In genomic region chr4:82504284-82505120, GRCm38 (mm10) we compare ENCODE assay signal across 8 mouse cellular contexts.
DNase-seq lines count a peak whose midpoint lies in the region; ATAC-seq and TF ChIP-seq lines count a peak whose summit lies in the region.

No protein-coding gene starts in this region.

- H3K4me1 ChIP-seq in lung, embryonic 15.5 days: peaks cover 31% of the 10 kb centered on the region
- H3K4me1 ChIP-seq in brown adipose tissue, adult 24 weeks (ENCODE audit: control insufficient read depth, insufficient read depth, insufficient read length, low read length): peaks cover 11% of the 10 kb centered on the region
- H3K4me1 ChIP-seq in forebrain, postnatal 0 days (ENCODE audit: insufficient read depth): no peaks in the 10 kb centered on the region
- H3K4me1 ChIP-seq in hindbrain, postnatal 0 days (ENCODE audit: insufficient read depth, low read length): no peaks in the 10 kb centered on the region
- H3K4me1 ChIP-seq in liver, embryonic 14.5 days (replicated peaks; ENCODE audit: control insufficient read depth in 2 of 2, insufficient read depth in 2 of 2, low read length in 1 of 2): no peaks in the 10 kb centered on the region; a peak in 1 of 4 replicates
- peaks cover 15% of the 10 kb centered on the region for H3K4me1 ChIP-seq in small intestine, adult 2 months (ENCODE audit: control insufficient read depth, insufficient read depth, insufficient read length, low read length)

- ATAC-seq in lung, embryonic 15.5 days (ENCODE audit: borderline replicate concordance, extremely low read depth, low FRiP score, low TSS enrichment): no peak
- ATAC-seq in forebrain, postnatal 0 days: no peak
- ATAC-seq in hindbrain, postnatal 0 days: no peak
- ATAC-seq in liver, embryonic 14.5 days (ENCODE audit: insufficient read depth): no peak

- no peaks in the 10 kb centered on the region for H3K36me3 ChIP-seq in lung, embryonic 15.5 days
- no peaks in the 10 kb centered on the region for H3K36me3 ChIP-seq in forebrain, postnatal 0 days (ENCODE audit: insufficient read depth)
- H3K36me3 ChIP-seq in hindbrain, postnatal 0 days (ENCODE audit: insufficient read depth, low read length): no peaks in the 10 kb centered on the region
- H3K36me3 ChIP-seq in liver, embryonic 14.5 days (replicated peaks; ENCODE audit: control insufficient read depth, insufficient read depth, low read depth): no peaks in the 10 kb centered on the region
- no peaks in the 10 kb centered on the region for H3K36me3 ChIP-seq in small intestine, adult 2 months (ENCODE audit: control insufficient read depth, insufficient read depth, low read length)

- H3K27me3 ChIP-seq in lung, embryonic 15.5 days: no peaks in the 10 kb centered on the region
- no peaks in the 10 kb centered on the region for H3K27me3 ChIP-seq in forebrain, postnatal 0 days (ENCODE audit: insufficient read depth, low read length)
- H3K27me3 ChIP-seq in hindbrain, postnatal 0 days (ENCODE audit: insufficient read depth, low read length): no peaks in the 10 kb centered on the region
- peaks cover 68% of the 10 kb centered on the region for H3K27me3 ChIP-seq in liver, embryonic 14.5 days (ENCODE audit: control insufficient read depth, insufficient read depth, low read length)
- H3K27me3 ChIP-seq in small intestine, adult 2 months (ENCODE audit: control insufficient read depth, insufficient read depth, low read length): no peaks in the 10 kb centered on the region

- under 1% methylated on average over 62 of the region's 62 CpGs for WGBS in lung, embryonic 15.5 days
- 1% methylated on average over 55 of the region's 62 CpGs for WGBS in forebrain, postnatal 0 days
- under 1% methylated on average over 61 of the region's 62 CpGs for WGBS in hindbrain, postnatal 0 days
- under 1% methylated on average over 62 of the region's 62 CpGs for WGBS in liver, embryonic 14.5 days (ENCODE audit: insufficient replicate concordance)
- 2% methylated on average over 62 of the region's 62 CpGs for WGBS in small intestine, adult 2 months

- TF ChIP-seq EP300 in liver, embryonic 14.5 days (IDR thresholded peaks at IDR 0.05; ENCODE audit: low read depth): no peak

- no peaks in the 10 kb centered on the region for H3K9me3 ChIP-seq in lung, embryonic 15.5 days
- H3K9me3 ChIP-seq in forebrain, postnatal 0 days (ENCODE audit: low read length): no peaks in the 10 kb centered on the region
- no peaks in the 10 kb centered on the region for H3K9me3 ChIP-seq in hindbrain, postnatal 0 days (ENCODE audit: low read length)
- no peaks in the 10 kb centered on the region for H3K9me3 ChIP-seq in liver, embryonic 14.5 days (ENCODE audit: control insufficient read depth, low read length)

- H3K27ac ChIP-seq in lung, embryonic 15.5 days: peak overlapping the region; percentile 100
- H3K27ac ChIP-seq in brown adipose tissue, adult 24 weeks (replicated peaks; ENCODE audit: low read depth, low read length): peak overlapping the region; percentile 98
- peak overlapping the region; percentile 100 for H3K27ac ChIP-seq in forebrain, postnatal 0 days (ENCODE audit: low read depth, low read length)
- peak overlapping the region; percentile 98 for H3K27ac ChIP-seq in hindbrain, postnatal 0 days
- H3K27ac ChIP-seq in liver, embryonic 14.5 days: peak overlapping the region; percentile 27
- H3K27ac ChIP-seq in small intestine, adult 2 months (ENCODE audit: insufficient read depth, low read depth, low read length): peak overlapping the region; percentile 78

- peak overlapping the region; percentile 85 for H3K4me3 ChIP-seq in lung, embryonic 15.5 days
- H3K4me3 ChIP-seq in brown adipose tissue, adult 24 weeks (ENCODE audit: insufficient read depth, low read depth, low read length): peak overlapping the region; percentile 100
- H3K4me3 ChIP-seq in forebrain, postnatal 0 days (ENCODE audit: low read depth, low read length): peak overlapping the region; percentile 79
- H3K4me3 ChIP-seq in hindbrain, postnatal 0 days (ENCODE audit: low read length): peak overlapping the region; percentile 81
- peak overlapping the region; percentile 57 to 67 for H3K4me3 ChIP-seq in liver, embryonic 14.5 days (ENCODE audit: insufficient read depth in 1 of 2, low read depth in 2 of 2, low read length in 2 of 2)
- peak overlapping the region; percentile 95 for H3K4me3 ChIP-seq in small intestine, adult 2 months (ENCODE audit: low read depth, low read length)

- no peak for DNase-seq in lung, postnatal 10 days
- no peak for DNase-seq in forebrain, postnatal 0 days
- peak; percentile 46 for DNase-seq in hindbrain, postnatal 0 days (ENCODE audit: low spot score)
- no peak for DNase-seq in liver, embryonic 14.5 days (ENCODE audit: low read depth in 3 of 3, low spot score in 3 of 3)
- DNase-seq in spleen, postnatal 14 days (ENCODE audit: low spot score in 2 of 2): no peak

- peak overlapping the region; percentile 93 for H3K4me2 ChIP-seq in lung, embryonic 15.5 days
- peak overlapping the region; percentile 92 for H3K4me2 ChIP-seq in forebrain, postnatal 0 days (ENCODE audit: low read depth)
- H3K4me2 ChIP-seq in hindbrain, postnatal 0 days (ENCODE audit: low read depth, low read length): peak overlapping the region; percentile 74
- H3K4me2 ChIP-seq in liver, embryonic 14.5 days (ENCODE audit: low read depth): peak overlapping the region; percentile 61

- no peak for TF ChIP-seq CTCF in forebrain, postnatal 0 days (IDR thresholded peaks at IDR 0.05; ENCODE audit: low read depth)
- TF ChIP-seq CTCF in hindbrain, postnatal 0 days (IDR thresholded peaks at IDR 0.05; ENCODE audit: low read depth): no peak
- TF ChIP-seq CTCF in liver, embryonic 14.5 days (IDR thresholded peaks at IDR 0.05; ENCODE audit: low read depth): no peak
- no peak for TF ChIP-seq CTCF in small intestine, adult 2 months (IDR thresholded peaks at IDR 0.05; ENCODE audit: extremely low read depth, insufficient read length, insufficient replicate concordance, low read depth, low read length)

- TF ChIP-seq POLR2A in small intestine, adult 2 months (IDR thresholded peaks at IDR 0.05; ENCODE audit: low read depth, low read length): no peak

- peak overlapping the region; percentile 99 for H3K9ac ChIP-seq in lung, embryonic 15.5 days
- peak overlapping the region; percentile 92 for H3K9ac ChIP-seq in forebrain, postnatal 0 days
- peak overlapping the region; percentile 99 for H3K9ac ChIP-seq in hindbrain, postnatal 0 days (replicated peaks; ENCODE audit: low read length)
- H3K9ac ChIP-seq in liver, embryonic 14.5 days (replicated peaks): peak overlapping the region; percentile 57

Comparison
In these comparisons a context has a peak if more than half of its experiments do, and no peak if none do; other contexts are left out.
1. H3K27ac ChIP-seq: peak in every context shown above with its lines; median percentile 100 in lung, embryonic 15.5 days; 100 in forebrain, postnatal 0 days; 98 in brown adipose tissue, adult 24 weeks; 98 in hindbrain, postnatal 0 days; 78 in small intestine, adult 2 months; 27 in liver, embryonic 14.5 days.